Mouse (Mus musculus): ENCODE data around the gene Antxr1. TPM values are rescaled to one million over a fixed set of nuclear protein-coding genes. Genes with fewer than 3 reads are reported as not detected.

Gene Antxr1
- 1.2 and 1.4 TPM in 2 replicates for polyA plus RNA-seq (2012; rRNA removed)

GRCm38 (mm10) chr6:87335091-87335934 is at the start of gene Antxr1:
TSS of gene Antxr1 (minus strand) at chr6:87335821.

GRCm38 (mm10) chr6:87373057-87373456 is 37.4 kb upstream of the Antxr1 start, which contains the start of gene Gkn2:
TSS of gene Gkn2 (plus strand) at chr6:87373357.

GRCm38 (mm10) chr6:87350829-87351228 is 15.2 kb upstream of the Antxr1 start, which contains the start of gene Gkn1:
TSS of gene Gkn1 (minus strand) at chr6:87350942.

GRCm38 (mm10) chr6:87104123-87104796 is 231.4 kb downstream of the Antxr1 start, which contains the start of gene D6Ertd527e:
TSS of gene D6Ertd527e (plus strand) at chr6:87104746.

Other genes with a start within 250 kb of the Antxr1 start
- gene D6Ertd527e, start 231.1 kb downstream of the Antxr1 start, polyA plus RNA-seq (2012; rRNA removed) = 0.05 TPM in 2 replicates
- not detected in 2 replicates for gene Gkn1, start 15.1 kb upstream of the Antxr1 start, polyA plus RNA-seq (2012; rRNA removed)
- not detected in 2 replicates for gene Gkn2, start 37.5 kb upstream of the Antxr1 start, polyA plus RNA-seq (2012; rRNA removed)
- 0.05 TPM in 1 of 2 replicates, not detected in the other for gene Gkn3, start 53.1 kb upstream of the Antxr1 start, polyA plus RNA-seq (2012; rRNA removed)
- gene Bmp10, start 93.2 kb upstream of the Antxr1 start, polyA plus RNA-seq (2012; rRNA removed) = 2.7 and 2.8 TPM in 2 replicates
- gene Arhgap25, start 197.4 kb upstream of the Antxr1 start, polyA plus RNA-seq (2012; rRNA removed) = 3.7 and 3.8 TPM in 2 replicates